Mouse (Mus musculus): ENCODE measurements around the gene H3f3a.

GRCm38 (mm10) chr1:180813409-180813884 is 296 bp downstream of the H3f3a start:
- TF ChIP-seq POLR2A (IDR thresholded peaks at IDR 0.05; ENCODE audit: low read depth, low read length) (peak; percentile 96), CTCF (conservative IDR thresholded peaks at IDR 0.05; ENCODE audit: insufficient read depth, insufficient read length, low read depth, low read length) (no peak)

Data from kidney, adult 2 months (tissue).